ENCODE assay signal across 25 mouse cellular contexts in the genomic region with DNA sequence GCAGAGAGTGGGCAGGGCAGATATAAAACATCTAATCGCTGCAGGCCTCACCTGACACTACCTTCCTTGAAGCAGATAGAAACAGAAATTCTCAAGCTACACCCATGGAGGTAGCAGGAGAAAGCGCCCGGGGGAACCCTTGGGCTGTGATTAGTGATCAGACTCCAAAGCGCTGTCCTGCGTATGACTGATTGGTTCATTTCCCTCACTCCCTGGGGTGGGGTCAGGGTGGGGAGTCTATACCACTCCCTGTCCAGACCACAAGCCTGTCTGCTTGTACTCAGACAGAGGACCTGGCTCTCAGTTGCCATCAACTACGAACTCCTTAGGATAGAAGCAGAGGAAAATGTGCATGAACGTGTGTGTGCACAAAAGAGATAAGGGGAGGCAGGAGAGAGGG.
A peak's percentile ranks its signal among the peaks of the same experiment; 100 is the strongest.
DNase-seq lines count a peak whose midpoint lies in the region; ATAC-seq and TF ChIP-seq lines count a peak whose summit lies in the region.
"Had no signal": no experiment of that assay in that cellular context is flagged by ENCODE, and none has a peak within 500 bp of the region (broad histone marks: within the 10 kb centered on the region; RNA-seq: fewer than 3 reads in every experiment).

No protein-coding gene starts in this region.

- peak; percentile 10 for DNase-seq in embryonic facial prominence, embryonic 14.5 days (ENCODE audit: low spot score)
- no peak for DNase-seq in embryonic facial prominence, embryonic 10.5 days (ENCODE audit: low spot score)
- no peak for DNase-seq in heart, adult 18-20 months
- DNase-seq in liver, postnatal 0 days = no peak
- DNase-seq in left cerebral cortex, postnatal 4 days = no peak
- DNase-seq: adrenal gland, adult 8-10 months; adrenal gland, postnatal 25 days; cerebellum, adult 11-12 months; cerebellum, adult 8-10 months; cerebellum, postnatal 10 days; cerebellum, postnatal 36 days; embryo, embryonic 11 days; gastrocnemius, postnatal 10 days; gastrocnemius, postnatal 36 days; heart, postnatal 10 days; heart, postnatal 36 days had no signal

- H3K27me3 ChIP-seq in embryonic facial prominence, embryonic 14.5 days (replicated peaks; ENCODE audit: control insufficient read depth, insufficient read depth, low read length) = no peaks in the 10 kb centered on the region
- H3K27me3 ChIP-seq in embryonic facial prominence, embryonic 10.5 days (replicated peaks; ENCODE audit: low read depth, poor library complexity, severe bottlenecking) = no peaks in the 10 kb centered on the region
- H3K27me3 ChIP-seq in heart, embryonic 12.5 days (replicated peaks) = no peaks in the 10 kb centered on the region
- H3K27me3 ChIP-seq in liver, embryonic 12.5 days (replicated peaks) = no peaks in the 10 kb centered on the region
- no peaks in the 10 kb centered on the region for H3K27me3 ChIP-seq in liver, postnatal 0 days (ENCODE audit: insufficient read depth, low read length)
- no peaks in the 10 kb centered on the region for H3K27me3 ChIP-seq in intestine, postnatal 0 days (replicated peaks; ENCODE audit: control insufficient read depth, insufficient read depth, low read length)
- H3K27me3 ChIP-seq: embryonic facial prominence, embryonic 15.5 days; forebrain, embryonic 13.5 days; hindbrain, embryonic 15.5 days had no signal

- TF ChIP-seq CTCF in liver, postnatal 0 days (IDR thresholded peaks at IDR 0.05; ENCODE audit: low read depth) = no peak
- TF ChIP-seq CTCF in intestine, postnatal 0 days (IDR thresholded peaks at IDR 0.05; ENCODE audit: low read depth) = no peak

- no peaks in the 10 kb centered on the region for H3K9me3 ChIP-seq in embryonic facial prominence, embryonic 14.5 days (ENCODE audit: control insufficient read depth, low read length)
- H3K9me3 ChIP-seq in embryonic facial prominence, embryonic 10.5 days = no peaks in the 10 kb centered on the region
- no peaks in the 10 kb centered on the region for H3K9me3 ChIP-seq in heart, embryonic 12.5 days (replicated peaks)
- H3K9me3 ChIP-seq in liver, embryonic 12.5 days (replicated peaks) = no peaks in the 10 kb centered on the region
- H3K9me3 ChIP-seq in liver, postnatal 0 days (ENCODE audit: low read length) = no peaks in the 10 kb centered on the region
- H3K9me3 ChIP-seq in intestine, postnatal 0 days (ENCODE audit: control insufficient read depth) = no peaks in the 10 kb centered on the region
- H3K9me3 ChIP-seq: embryonic facial prominence, embryonic 15.5 days; forebrain, embryonic 13.5 days; heart, embryonic 10.5 days; hindbrain, embryonic 15.5 days had no signal

- no peak overlapping the region for H3K4me2 ChIP-seq in embryonic facial prominence, embryonic 14.5 days (ENCODE audit: low read depth, low read length)
- no peak overlapping the region for H3K4me2 ChIP-seq in heart, embryonic 12.5 days
- no peak overlapping the region for H3K4me2 ChIP-seq in liver, embryonic 12.5 days
- H3K4me2 ChIP-seq in liver, postnatal 0 days (ENCODE audit: low read depth, low read length) = no peak overlapping the region
- H3K4me2 ChIP-seq in intestine, postnatal 0 days (replicated peaks; ENCODE audit: low read depth) = no peak overlapping the region
- H3K4me2 ChIP-seq: embryonic facial prominence, embryonic 15.5 days; forebrain, embryonic 13.5 days; hindbrain, embryonic 15.5 days had no signal

- intact Hi-C loops in left cerebral cortex, postnatal 4 days (cut with DNase I) = no loop called here

- H3K36me3 ChIP-seq in embryonic facial prominence, embryonic 14.5 days (ENCODE audit: control insufficient read depth, insufficient read depth, low read length) = no peaks in the 10 kb centered on the region
- H3K36me3 ChIP-seq in embryonic facial prominence, embryonic 10.5 days (replicated peaks) = no peaks in the 10 kb centered on the region
- no peaks in the 10 kb centered on the region for H3K36me3 ChIP-seq in heart, embryonic 12.5 days
- no peaks in the 10 kb centered on the region for H3K36me3 ChIP-seq in liver, embryonic 12.5 days
- no peaks in the 10 kb centered on the region for H3K36me3 ChIP-seq in liver, postnatal 0 days (replicated peaks; ENCODE audit: insufficient read depth, low read length)
- no peaks in the 10 kb centered on the region for H3K36me3 ChIP-seq in intestine, postnatal 0 days (ENCODE audit: control insufficient read depth, insufficient read depth)
- H3K36me3 ChIP-seq: embryonic facial prominence, embryonic 15.5 days; heart, embryonic 10.5 days; hindbrain, embryonic 15.5 days had no signal

- WGBS in embryonic facial prominence, embryonic 14.5 days = 75% methylated on average over 7 of the region's 7 CpGs
- WGBS in embryonic facial prominence, embryonic 10.5 days = 79% methylated on average over 7 of the region's 7 CpGs
- 55% methylated on average over 7 of the region's 7 CpGs for WGBS in heart, embryonic 12.5 days
- WGBS in liver, embryonic 12.5 days (ENCODE audit: insufficient replicate concordance) = 49% methylated on average over 7 of the region's 7 CpGs
- 61% methylated on average over 7 of the region's 7 CpGs for WGBS in liver, postnatal 0 days (ENCODE audit: insufficient replicate concordance)
- WGBS in intestine, postnatal 0 days = 42% methylated on average over 7 of the region's 7 CpGs

- H3K4me3 ChIP-seq in embryonic facial prominence, embryonic 14.5 days (ENCODE audit: low read depth, low read length) = no peak overlapping the region
- H3K4me3 ChIP-seq in embryonic facial prominence, embryonic 10.5 days = no peak overlapping the region
- no peak overlapping the region for H3K4me3 ChIP-seq in heart, embryonic 12.5 days
- no peak overlapping the region for H3K4me3 ChIP-seq in liver, embryonic 12.5 days
- no peak overlapping the region for H3K4me3 ChIP-seq in liver, postnatal 0 days (ENCODE audit: low read depth, low read length)
- H3K4me3 ChIP-seq in intestine, postnatal 0 days (ENCODE audit: low read depth, low read length) = no peak overlapping the region
- H3K4me3 ChIP-seq: embryonic facial prominence, embryonic 15.5 days; forebrain, embryonic 13.5 days; heart, embryonic 10.5 days; hindbrain, embryonic 15.5 days had no signal

- H3K9ac ChIP-seq in embryonic facial prominence, embryonic 14.5 days (ENCODE audit: low read depth, low read length) = no peak overlapping the region
- no peak overlapping the region for H3K9ac ChIP-seq in heart, embryonic 12.5 days
- no peak overlapping the region for H3K9ac ChIP-seq in liver, embryonic 12.5 days
- H3K9ac ChIP-seq in liver, postnatal 0 days (replicated peaks) = no peak overlapping the region
- H3K9ac ChIP-seq in intestine, postnatal 0 days (ENCODE audit: low read depth, low read length) = no peak overlapping the region
- H3K9ac ChIP-seq: embryonic facial prominence, embryonic 15.5 days; forebrain, embryonic 13.5 days; hindbrain, embryonic 15.5 days had no signal

- no peak for TF ChIP-seq EP300 in liver, postnatal 0 days (IDR thresholded peaks at IDR 0.05; ENCODE audit: low read depth)

- ATAC-seq in embryonic facial prominence, embryonic 14.5 days (ENCODE audit: low read depth) = no peak
- ATAC-seq in heart, embryonic 12.5 days (ENCODE audit: insufficient number of reproducible peaks, low FRiP score) = 0 out of 2 replicates have a peak, but pooled peaks have one; percentile 33
- peak; percentile 42; the same call in 1 of the 2 replicates for ATAC-seq in liver, embryonic 12.5 days
- ATAC-seq in liver, postnatal 0 days = no peak
- peak; percentile 25; the same call in 1 of the 2 replicates for ATAC-seq in intestine, postnatal 0 days
- ATAC-seq: activated CD4-positive, CD25-positive, alpha-beta regulatory T cell, adult 4 months; forebrain, embryonic 13.5 days; forebrain, embryonic 16.5 days had no signal

- no peaks in the 10 kb centered on the region for H3K4me1 ChIP-seq in embryonic facial prominence, embryonic 14.5 days (ENCODE audit: control insufficient read depth, insufficient read depth, low read length)
- no peaks in the 10 kb centered on the region for H3K4me1 ChIP-seq in embryonic facial prominence, embryonic 10.5 days
- H3K4me1 ChIP-seq in heart, embryonic 12.5 days (replicated peaks) = 0 out of 2 replicates have a peak, but pooled peaks cover under 1% of the 10 kb centered on the region
- no peaks in the 10 kb centered on the region for H3K4me1 ChIP-seq in liver, embryonic 12.5 days
- no peaks in the 10 kb centered on the region for H3K4me1 ChIP-seq in liver, postnatal 0 days (ENCODE audit: insufficient read depth)
- no peaks in the 10 kb centered on the region for H3K4me1 ChIP-seq in intestine, postnatal 0 days (replicated peaks; ENCODE audit: control insufficient read depth, insufficient read depth, low read length)
- H3K4me1 ChIP-seq: embryonic facial prominence, embryonic 15.5 days; forebrain, embryonic 13.5 days; hindbrain, embryonic 15.5 days had no signal

- H3K27ac ChIP-seq in embryonic facial prominence, embryonic 14.5 days (replicated peaks; ENCODE audit: low read depth, low read length) = no peak overlapping the region
- no peak overlapping the region for H3K27ac ChIP-seq in embryonic facial prominence, embryonic 10.5 days (replicated peaks)
- no peak overlapping the region for H3K27ac ChIP-seq in heart, embryonic 12.5 days (ENCODE audit: poor library complexity, severe bottlenecking)
- no peak overlapping the region for H3K27ac ChIP-seq in liver, embryonic 12.5 days
- H3K27ac ChIP-seq in liver, postnatal 0 days (ENCODE audit: low read depth) = no peak overlapping the region
- no peak overlapping the region for H3K27ac ChIP-seq in intestine, postnatal 0 days (ENCODE audit: low read depth, low read length)
- H3K27ac ChIP-seq: embryonic facial prominence, embryonic 15.5 days; forebrain, embryonic 13.5 days; heart, embryonic 10.5 days; hindbrain, embryonic 15.5 days had no signal

Comparison
In these comparisons a context has a peak if more than half of its experiments do, and no peak if none do; other contexts are left out.
1. ATAC-seq: peak in heart, embryonic 12.5 days (single experiment), liver, embryonic 12.5 days (single experiment) and intestine, postnatal 0 days (single experiment); none in embryonic facial prominence, embryonic 14.5 days (single experiment) and liver, postnatal 0 days (single experiment).